Mouse (Mus musculus) CH12.LX (cell line): Measurements from ENCODE around the gene Zfp3. TPM values are rescaled to one million over a fixed set of nuclear protein-coding genes. Genes with fewer than 3 reads are reported as not detected.

Source experiments
- DNase-seq: peaks from one replicate; pipeline ENCODE4 v3.0.0-alpha.2; 2013; ENCODE audit errors: extremely low read depth
- H3K27ac ChIP-seq: 2 replicates; pipeline ENCODE4 v1.5.1; 2012; ENCODE audit warnings: low read depth, mild to moderate bottlenecking, control low read depth, moderate library complexity; ENCODE audit not compliant: insufficient read depth
- H3K27me3 ChIP-seq: replicated peaks from 2 replicates; pipeline ENCODE3; 2012; ENCODE audit warnings: inconsistent platforms
- H3K36me3 ChIP-seq, 2 experiments: replicated peaks in 1 of 2; 2 replicates each; pipeline versions ENCODE3 to v1.6.1; 2012; ENCODE audit warnings: inconsistent platforms in 1 of 2, low read length in 1 of 2, mild to moderate bottlenecking in 1 of 2, mixed read lengths in 1 of 2, moderate library complexity in 1 of 2; ENCODE audit not compliant: control insufficient read depth in 1 of 2, insufficient read depth in 1 of 2
- H3K4me1 ChIP-seq, 2 experiments: 2 replicates each; pipeline ENCODE4 v1.6.1; 2012; ENCODE audit warnings: inconsistent platforms in 1 of 2, moderate library complexity in 1 of 2; ENCODE audit not compliant: insufficient read depth in 2 of 2, control insufficient read depth in 1 of 2
- H3K4me2 ChIP-seq: 2 replicates; pipeline ENCODE4 v1.6.1; 2012; ENCODE audit warnings: low read depth, mild to moderate bottlenecking, control low read depth; ENCODE audit not compliant: poor library complexity, insufficient read depth, severe bottlenecking
- H3K4me3 ChIP-seq, 3 experiments: fragments of 150-350 bp in 1 of 3; sonication (generic) in 1 of 3; replicated peaks in 1 of 3; 2 replicates each; pipeline versions ENCODE3 to v1.5.1; 2011 to 2012; ENCODE audit warnings: low read depth in 2 of 3, low read length in 2 of 3, mild to moderate bottlenecking in 2 of 3, moderate library complexity in 2 of 3, control low read depth in 1 of 3, improper control_type of control experiment in 1 of 3, inconsistent platforms in 1 of 3, mixed read lengths in 1 of 3; ENCODE audit not compliant: poor library complexity in 1 of 3
- H3K79me2 ChIP-seq: replicated peaks from 2 replicates; pipeline ENCODE4 v1.6.1; 2012; ENCODE audit warnings: mild to moderate bottlenecking, moderate library complexity; ENCODE audit not compliant: control insufficient read depth, poor library complexity, insufficient read depth, severe bottlenecking; ENCODE audit errors: extremely low read depth
- H3K9ac ChIP-seq: 2 replicates; pipeline ENCODE4 v1.6.1; 2012; ENCODE audit warnings: low read depth, mild to moderate bottlenecking, control low read depth, moderate library complexity; ENCODE audit not compliant: insufficient read depth
- H3K9me3 ChIP-seq: replicated peaks from 2 replicates; pipeline ENCODE3; 2012; ENCODE audit warnings: low read length, inconsistent platforms, mixed read lengths
- BHLHE40 ChIP-seq: IDR thresholded peaks from 2 replicates; pipeline ENCODE4 v1.6.1; 2011; ENCODE audit warnings: mild to moderate bottlenecking, low read depth, low read length, improper control_type of control experiment
- CTCF ChIP-seq, 2 experiments: IDR thresholded peaks in 1 of 2; conservative IDR thresholded peaks in 1 of 2; 2 replicates each; pipeline ENCODE4 v1.5.1; 2011 to 2012; ENCODE audit warnings: low read depth in 2 of 2, low read length in 2 of 2, improper control_type of control experiment in 1 of 2, inconsistent platforms in 1 of 2, mild to moderate bottlenecking in 1 of 2, moderate library complexity in 1 of 2
- EP300 ChIP-seq: IDR thresholded peaks from 2 replicates; pipeline ENCODE4 v1.6.1; 2011; ENCODE audit warnings: low read length, improper control_type of control experiment
- HCFC1 ChIP-seq: IDR thresholded peaks from 2 replicates; pipeline ENCODE4 v1.6.1; 2012; ENCODE audit warnings: low read depth, mild to moderate bottlenecking, inconsistent platforms, low read length, improper control_type of control experiment
- IRF4 ChIP-seq: IDR thresholded peaks from 2 replicates; pipeline ENCODE4 v1.6.1; 2014; ENCODE audit warnings: low read depth, mild to moderate bottlenecking, inconsistent platforms, low read length, improper control_type of control experiment
- JUN ChIP-seq: IDR thresholded peaks from 2 replicates; pipeline ENCODE4 v1.6.1; 2011; ENCODE audit warnings: low read depth, mild to moderate bottlenecking, low read length, improper control_type of control experiment, moderate library complexity; ENCODE audit not compliant: insufficient read depth
- KAT2A ChIP-seq: IDR thresholded peaks from 2 replicates; pipeline ENCODE4 v1.6.1; 2012; ENCODE audit warnings: low read length, improper control_type of control experiment, inconsistent platforms; ENCODE audit not compliant: insufficient replicate concordance
- MAX ChIP-seq: IDR thresholded peaks from 2 replicates; pipeline ENCODE4 v1.6.1; 2011; ENCODE audit warnings: low read length, improper control_type of control experiment
- MXI1 ChIP-seq: IDR thresholded peaks from 2 replicates; pipeline ENCODE4 v1.6.1; 2011; ENCODE audit warnings: mild to moderate bottlenecking, low read depth, low read length, improper control_type of control experiment
- MYC ChIP-seq: IDR thresholded peaks from 2 replicates; pipeline ENCODE4 v1.6.1; 2011; ENCODE audit warnings: low read depth, mild to moderate bottlenecking, improper control_type of control experiment, low read length
- NELFE ChIP-seq: IDR thresholded peaks from 2 replicates; pipeline ENCODE4 v1.6.1; 2011; ENCODE audit warnings: low read depth, low read length, improper control_type of control experiment
- POLR2A ChIP-seq: IDR thresholded peaks from 2 replicates; pipeline ENCODE4 v1.6.1; 2011; ENCODE audit warnings: low read depth, mild to moderate bottlenecking, improper control_type of control experiment, low read length
- POLR2AphosphoS2 ChIP-seq: IDR thresholded peaks from 2 replicates; pipeline ENCODE4 v1.6.1; 2011; ENCODE audit warnings: low read depth, low read length, improper control_type of control experiment
- RAD21 ChIP-seq: IDR thresholded peaks from 2 replicates; pipeline ENCODE4 v1.6.1; 2011; ENCODE audit warnings: low read depth, mild to moderate bottlenecking, low read length, improper control_type of control experiment, moderate library complexity
- SMC3 ChIP-seq: IDR thresholded peaks from 2 replicates; pipeline ENCODE4 v1.6.1; 2011; ENCODE audit warnings: low read depth, low read length, improper control_type of control experiment
- TCF12 ChIP-seq: IDR thresholded peaks from 2 replicates; pipeline ENCODE4 v1.6.1; 2014; ENCODE audit warnings: low read depth, mild to moderate bottlenecking, inconsistent platforms, low read length, improper control_type of control experiment
- ZC3H11A ChIP-seq: IDR thresholded peaks from 2 replicates; pipeline ENCODE4 v1.6.1; 2012; ENCODE audit warnings: low read depth, mild to moderate bottlenecking, inconsistent platforms, low read length, improper control_type of control experiment
- ZMIZ1 ChIP-seq: IDR thresholded peaks from 2 replicates; pipeline ENCODE4 v1.6.1; 2012; ENCODE audit warnings: low read depth, mild to moderate bottlenecking, inconsistent platforms, low read length, improper control_type of control experiment
- ZNF384 ChIP-seq: IDR thresholded peaks from 2 replicates; pipeline ENCODE4 v1.6.1; 2012; ENCODE audit warnings: low read depth, low read length, improper control_type of control experiment, inconsistent platforms
- dilution Hi-C: fragments of 300-500 bp; cut with MboI; formaldehyde crosslinking; loops from 2 replicates; pipeline ENCODE4 v1.14.3; 2020; ENCODE audit warnings: low sequenced_read_pairs; ENCODE audit not compliant: extremely low pct_unique_long_range_greater_than_20kb, extremely low pct_ligation_motif_present
- in situ Hi-C: fragments of 300-500 bp; cut with MboI; formaldehyde crosslinking; loops from 3 replicates; pipeline ENCODE4 v1.14.3; 2019; ENCODE audit warnings: low sequenced_read_pairs, low pct_ligation_motif_present, low pct_unique_long_range_greater_than_20kb, mixed read lengths
- polyA plus RNA-seq: library from polyadenylated mRNA; unstranded; fragments of >175 nt; gene quantifications from 2 replicates; pipeline ENCODE4 v1.2.1, GENCODE M21; 2012; ENCODE audit warnings: low read depth; ENCODE audit not compliant: insufficient read length
- total RNA-seq, 2 experiments: library from RNA; depleted of rRNA; stranded (reverse); fragments of 300-350 nt in 1 of 2; fragments of >200 nt in 1 of 2; gene quantifications; 2 replicates each; pipeline ENCODE4 v1.2.3; 2012 to 2014

The Zfp3 gene
- total and polyA plus RNA-seq, 3 experiments = 1.7 to 3.5 (median 2.0) TPM

- TF ChIP-seq HCFC1 = peak; percentile 65
Measured at GRCm38 (mm10) chr11:70763936-70764808, at the start of gene Zfp3 (continued).

GRCm38 (mm10) chr11:70715832-70716231, 48.2 kb upstream of the Zfp3 start:
- Histone ChIP-seq H3K4me3 (no peak overlapping the region), H3K79me2 (no peaks in the 10 kb centered on the region), H3K27ac (no peak overlapping the region), H3K27me3 (no peaks in the 10 kb centered on the region), H3K9me3 (no peaks in the 10 kb centered on the region), H3K9ac (no peak overlapping the region), H3K36me3 (peaks cover 34 to 78% of the 10 kb centered on the region in 2 experiments), H3K4me2 (no peak overlapping the region), H3K4me1 (peaks cover 5 to 35% of the 10 kb centered on the region in 2 experiments)
- DNase-seq = peak; percentile 53
- dilution Hi-C loops (no loop called here), in situ Hi-C loops (no loop called here)
- TF ChIP-seq KAT2A = no peak
- no peak for TF ChIP-seq ZMIZ1
- no peak for TF ChIP-seq TCF12
- no peak for TF ChIP-seq POLR2A
- TF ChIP-seq IRF4 = no peak
- TF ChIP-seq MAX = no peak
- TF ChIP-seq, all 38 proteins: peak for 0

- no peak for TF ChIP-seq POLR2AphosphoS2
- no peak for TF ChIP-seq JUN
- no peak for TF ChIP-seq ZNF384
- TF ChIP-seq RAD21 = no peak
- no peak for TF ChIP-seq EP300
- TF ChIP-seq NELFE = no peak
- no peak for TF ChIP-seq CTCF (conservative IDR thresholded peaks at IDR 0.05 in 1 of 2, IDR thresholded peaks at IDR 0.05 in 1 of 2; ENCODE audit: low read depth in 2 of 2, low read length in 2 of 2)
- TF ChIP-seq MXI1 = no peak
- no peak for TF ChIP-seq ZC3H11A
- TF ChIP-seq MYC = no peak
- no peak for TF ChIP-seq SMC3
- TF ChIP-seq BHLHE40 = no peak
- Histone ChIP-seq H3K79me2 (no peaks in the 10 kb centered on the region), H3K9ac (no peak overlapping the region), H3K4me3 (no peak overlapping the region), H3K36me3 (peaks cover 33 to 74% of the 10 kb centered on the region in 2 experiments), H3K4me1 (peaks cover 5 to 38% of the 10 kb centered on the region in 2 experiments), H3K4me2 (no peak overlapping the region), H3K27me3 (no peaks in the 10 kb centered on the region), H3K9me3 (no peaks in the 10 kb centered on the region), H3K27ac (no peak overlapping the region)
- DNase-seq = no peak
- in situ Hi-C loops = no loop called here
- dilution Hi-C loops = no loop called here
Measured at GRCm38 (mm10) chr11:70718481-70718880, 45.5 kb upstream of the Zfp3 start.
